Mouse (Mus musculus): ENCODE results near the gene Galnt2. TPM values are rescaled to one million over a fixed set of nuclear protein-coding genes. Genes with fewer than 3 reads are reported as not detected.
A peak's percentile ranks its signal among the peaks of the same experiment; 100 is the strongest.

Galnt2 gene
- 46.6 and 48.6 TPM in 2 replicates for polyA plus RNA-seq (2014; fragmentation: Nextera tagmentation; extraction: Ambion mirVana)

DNA sequence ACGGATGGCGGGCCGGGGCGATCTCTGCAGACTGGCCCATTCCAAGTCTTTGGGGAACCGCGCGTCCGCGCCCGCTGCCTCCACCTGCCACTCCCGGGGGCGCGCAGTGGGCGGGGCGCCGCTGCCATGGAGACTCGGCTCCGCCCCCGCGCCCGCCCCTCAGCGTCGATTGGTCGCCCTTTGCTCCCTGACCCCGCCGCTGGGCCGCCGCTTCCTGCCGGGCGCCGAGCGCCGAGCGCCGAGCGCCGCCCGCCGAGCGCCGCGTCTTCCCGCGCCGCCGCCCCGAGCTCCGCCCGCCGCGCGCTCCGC lies at the start of gene Galnt2:
Gene Galnt2 (plus strand): TSS at position 216 of the 309 bp plus-strand sequence.
- H3K27ac ChIP-seq (ENCODE audit: low read depth, low read length): peak within 1 kb of the TSS; percentile 73
- ATAC-seq (replicated peaks; ENCODE audit: low FRiP score) (peak; percentile 88), DNase-seq (ENCODE audit: low spot score) (peak; percentile 85)
- H3K4me2 ChIP-seq: peak within 1 kb of the TSS; percentile 98
- H3K9ac ChIP-seq (ENCODE audit: low read depth, low read length): peak within 1 kb of the TSS; percentile 84
- no peaks in the 10 kb centered on the region for H3K36me3 ChIP-seq (ENCODE audit: control insufficient read depth, insufficient read depth, low read length)
- peak within 1 kb of the TSS; percentile 93 for H3K4me3 ChIP-seq (ENCODE audit: low read depth, low read length)
- no peaks in the 10 kb centered on the region for H3K9me3 ChIP-seq (ENCODE audit: control insufficient read depth, low read length)
- WGBS: under 1% methylated on average over 21 of the region's 53 CpGs
- peaks cover 2% of the 10 kb centered on the region; the same call in 1 of the 2 replicates for H3K27me3 ChIP-seq (replicated peaks; ENCODE audit: control insufficient read depth, insufficient read depth, low read length)
- H3K4me1 ChIP-seq (replicated peaks; ENCODE audit: control insufficient read depth, insufficient read depth, low read length): peaks cover 12% of the 10 kb centered on the region

GRCm38 (mm10) chr8:124181751-124182150 lies 49.4 kb upstream of the Galnt2 start:
- no peaks in the 10 kb centered on the region for H3K4me1 ChIP-seq (replicated peaks; ENCODE audit: control insufficient read depth, insufficient read depth, low read length)
- H3K36me3 ChIP-seq (ENCODE audit: control insufficient read depth, insufficient read depth, low read length): no peaks in the 10 kb centered on the region
- H3K4me2 ChIP-seq: no peak overlapping the region
- ATAC-seq (replicated peaks; ENCODE audit: low FRiP score) (no peak), DNase-seq (ENCODE audit: low spot score) (no peak)
- WGBS: 77% methylated on average over 5 of the region's 5 CpGs
- no peak overlapping the region for H3K9ac ChIP-seq (ENCODE audit: low read depth, low read length)
- no peaks in the 10 kb centered on the region for H3K27me3 ChIP-seq (replicated peaks; ENCODE audit: control insufficient read depth, insufficient read depth, low read length)
- H3K9me3 ChIP-seq (ENCODE audit: control insufficient read depth, low read length): no peaks in the 10 kb centered on the region
- no peak overlapping the region for H3K27ac ChIP-seq (ENCODE audit: low read depth, low read length)
- H3K4me3 ChIP-seq (ENCODE audit: low read depth, low read length): no peak overlapping the region

GRCm38 (mm10) chr8:124182224-124182623 lies 49.0 kb upstream of the Galnt2 start:
- no peak for ATAC-seq (replicated peaks; ENCODE audit: low FRiP score)
- no peak overlapping the region for H3K9ac ChIP-seq (ENCODE audit: low read depth, low read length)

DNA sequence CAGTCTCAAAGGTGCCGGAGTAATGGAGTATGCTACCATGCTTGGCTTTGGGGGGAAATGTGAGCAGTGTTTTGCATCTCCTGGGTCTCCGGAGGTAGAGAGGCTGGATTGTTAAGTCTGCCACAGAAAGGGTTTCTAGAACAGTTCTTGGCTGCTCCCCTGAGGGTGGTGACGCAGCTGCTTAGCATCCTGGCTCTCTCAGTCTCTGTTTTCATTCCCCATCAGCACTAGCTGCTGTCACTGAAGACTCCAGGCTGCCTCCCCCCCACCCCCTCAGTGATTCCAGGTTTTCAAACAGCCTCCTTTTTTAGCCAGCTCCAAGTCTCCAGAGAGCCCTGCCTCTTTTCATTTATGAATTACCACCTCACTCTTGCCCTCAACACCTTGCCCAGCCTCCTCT lies 47.1 kb upstream of the Galnt2 start:
- H3K4me1 ChIP-seq (replicated peaks; ENCODE audit: control insufficient read depth, insufficient read depth, low read length): no peaks in the 10 kb centered on the region
- ATAC-seq (replicated peaks; ENCODE audit: low FRiP score): no peak
- WGBS: 79% methylated on average over 3 of the region's 3 CpGs

More at GRCm38 (mm10) chr8:124182224-124182623, 49.0 kb upstream of the Galnt2 start:
- no peaks in the 10 kb centered on the region for H3K9me3 ChIP-seq (ENCODE audit: control insufficient read depth, low read length)
- H3K27me3 ChIP-seq (replicated peaks; ENCODE audit: control insufficient read depth, insufficient read depth, low read length): no peaks in the 10 kb centered on the region
- H3K27ac ChIP-seq (ENCODE audit: low read depth, low read length): no peak overlapping the region
- H3K4me2 ChIP-seq: no peak overlapping the region
- 59% methylated on average over 13 of the region's 13 CpGs for WGBS
- no peaks in the 10 kb centered on the region for H3K4me1 ChIP-seq (replicated peaks; ENCODE audit: control insufficient read depth, insufficient read depth, low read length)
- no peaks in the 10 kb centered on the region for H3K36me3 ChIP-seq (ENCODE audit: control insufficient read depth, insufficient read depth, low read length)
- DNase-seq (ENCODE audit: low spot score): no peak
- no peak overlapping the region for H3K4me3 ChIP-seq (ENCODE audit: low read depth, low read length)

DNA sequence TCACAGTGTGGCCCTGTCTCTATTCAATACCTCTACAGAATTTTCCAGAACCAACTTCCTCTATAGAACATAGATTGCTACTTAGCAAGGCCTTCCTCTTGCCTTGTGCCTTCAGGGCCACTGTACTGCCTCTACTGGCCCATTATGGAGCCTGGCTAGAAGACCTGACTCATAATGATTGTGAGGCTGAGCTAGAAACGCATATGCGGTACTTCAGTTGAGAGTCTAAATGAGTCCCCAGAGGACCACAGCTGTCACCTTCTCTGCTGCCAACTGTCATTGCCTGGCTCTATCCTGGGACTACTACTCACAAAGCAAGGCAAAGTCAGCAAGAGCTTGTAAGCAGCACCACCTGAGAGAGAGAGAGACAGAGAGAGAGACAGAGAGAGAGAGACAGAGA lies 46.7 kb upstream of the Galnt2 start:
- H3K36me3 ChIP-seq (ENCODE audit: control insufficient read depth, insufficient read depth, low read length): no peaks in the 10 kb centered on the region
- 90% methylated on average over 2 of the region's 2 CpGs for WGBS
- no peak for ATAC-seq (replicated peaks; ENCODE audit: low FRiP score)
- H3K4me2 ChIP-seq: no peak overlapping the region
- no peak overlapping the region for H3K9ac ChIP-seq (ENCODE audit: low read depth, low read length)
- H3K27ac ChIP-seq (ENCODE audit: low read depth, low read length): no peak overlapping the region
- no peak overlapping the region for H3K4me3 ChIP-seq (ENCODE audit: low read depth, low read length)
- H3K27me3 ChIP-seq (replicated peaks; ENCODE audit: control insufficient read depth, insufficient read depth, low read length): no peaks in the 10 kb centered on the region
- no peak for DNase-seq (ENCODE audit: low spot score)
- H3K4me1 ChIP-seq (replicated peaks; ENCODE audit: control insufficient read depth, insufficient read depth, low read length): no peaks in the 10 kb centered on the region
- H3K9me3 ChIP-seq (ENCODE audit: control insufficient read depth, low read length): no peaks in the 10 kb centered on the region

More for the DNA sequence above, 47.1 kb upstream of the Galnt2 start:
- Histone ChIP-seq H3K9me3 (ENCODE audit: control insufficient read depth, low read length) (no peaks in the 10 kb centered on the region), H3K27me3 (replicated peaks; ENCODE audit: control insufficient read depth, insufficient read depth, low read length) (no peaks in the 10 kb centered on the region), H3K27ac (ENCODE audit: low read depth, low read length) (no peak overlapping the region), H3K4me2 (no peak overlapping the region), H3K36me3 (ENCODE audit: control insufficient read depth, insufficient read depth, low read length) (no peaks in the 10 kb centered on the region), H3K9ac (ENCODE audit: low read depth, low read length) (no peak overlapping the region), H3K4me3 (ENCODE audit: low read depth, low read length) (no peak overlapping the region)
- no peak for DNase-seq (ENCODE audit: low spot score)

DNA sequence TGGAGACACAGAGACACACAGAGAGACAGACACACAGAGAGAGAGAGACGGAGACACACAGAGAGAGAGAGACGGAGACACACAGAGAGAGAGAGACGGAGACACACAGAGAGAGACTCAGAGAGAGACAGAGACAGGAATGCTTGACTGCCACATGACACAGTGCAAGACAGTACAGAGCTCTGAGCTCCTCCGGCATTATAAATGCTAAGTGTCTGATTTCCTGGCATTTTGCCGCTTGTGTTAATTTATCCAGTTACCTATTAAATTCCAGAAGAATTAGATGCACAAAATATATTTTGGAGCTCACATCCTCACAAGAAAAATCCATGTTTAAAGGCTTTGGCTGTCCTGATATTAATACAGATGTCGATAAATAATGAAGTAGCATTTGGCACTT lies 46.1 kb upstream of the Galnt2 start:
- WGBS: 87% methylated on average over 6 of the region's 6 CpGs
- Histone ChIP-seq H3K9me3 (ENCODE audit: control insufficient read depth, low read length) (no peaks in the 10 kb centered on the region), H3K36me3 (ENCODE audit: control insufficient read depth, insufficient read depth, low read length) (no peaks in the 10 kb centered on the region), H3K27me3 (replicated peaks; ENCODE audit: control insufficient read depth, insufficient read depth, low read length) (no peaks in the 10 kb centered on the region), H3K27ac (ENCODE audit: low read depth, low read length) (no peak overlapping the region), H3K4me2 (no peak overlapping the region), H3K4me1 (replicated peaks; ENCODE audit: control insufficient read depth, insufficient read depth, low read length) (no peaks in the 10 kb centered on the region), H3K9ac (ENCODE audit: low read depth, low read length) (no peak overlapping the region), H3K4me3 (ENCODE audit: low read depth, low read length) (no peak overlapping the region)
- ATAC-seq (replicated peaks; ENCODE audit: low FRiP score): no peak
- no peak for DNase-seq (ENCODE audit: low spot score)

- no peak overlapping the region for H3K9ac ChIP-seq (ENCODE audit: low read depth, low read length)
- H3K36me3 ChIP-seq (ENCODE audit: control insufficient read depth, insufficient read depth, low read length): no peaks in the 10 kb centered on the region
- no peak overlapping the region for H3K4me2 ChIP-seq
- 73% methylated on average over 7 of the region's 7 CpGs for WGBS
- H3K27ac ChIP-seq (ENCODE audit: low read depth, low read length): no peak overlapping the region
- no peaks in the 10 kb centered on the region for H3K27me3 ChIP-seq (replicated peaks; ENCODE audit: control insufficient read depth, insufficient read depth, low read length)
- no peak for ATAC-seq (replicated peaks; ENCODE audit: low FRiP score)
- DNase-seq (ENCODE audit: low spot score): no peak
- H3K4me3 ChIP-seq (ENCODE audit: low read depth, low read length): no peak overlapping the region
- H3K9me3 ChIP-seq (ENCODE audit: control insufficient read depth, low read length): no peaks in the 10 kb centered on the region
- H3K4me1 ChIP-seq (replicated peaks; ENCODE audit: control insufficient read depth, insufficient read depth, low read length): no peaks in the 10 kb centered on the region
Observed at GRCm38 (mm10) chr8:124190388-124190787, 40.8 kb upstream of the Galnt2 start.

- no peaks in the 10 kb centered on the region for H3K36me3 ChIP-seq (ENCODE audit: control insufficient read depth, insufficient read depth, low read length)
- H3K4me1 ChIP-seq (replicated peaks; ENCODE audit: control insufficient read depth, insufficient read depth, low read length): no peaks in the 10 kb centered on the region
- no peak overlapping the region for H3K27ac ChIP-seq (ENCODE audit: low read depth, low read length)
- no peak overlapping the region for H3K4me2 ChIP-seq
- no peaks in the 10 kb centered on the region for H3K9me3 ChIP-seq (ENCODE audit: control insufficient read depth, low read length)
- no peak overlapping the region for H3K9ac ChIP-seq (ENCODE audit: low read depth, low read length)
- ATAC-seq (replicated peaks; ENCODE audit: low FRiP score): no peak
- no peak overlapping the region for H3K4me3 ChIP-seq (ENCODE audit: low read depth, low read length)
- H3K27me3 ChIP-seq (replicated peaks; ENCODE audit: control insufficient read depth, insufficient read depth, low read length): no peaks in the 10 kb centered on the region
- no peak for DNase-seq (ENCODE audit: low spot score)
- 77% methylated on average over 4 of the region's 4 CpGs for WGBS
Observed at GRCm38 (mm10) chr8:124192242-124192641, 38.9 kb upstream of the Galnt2 start.

DNA sequence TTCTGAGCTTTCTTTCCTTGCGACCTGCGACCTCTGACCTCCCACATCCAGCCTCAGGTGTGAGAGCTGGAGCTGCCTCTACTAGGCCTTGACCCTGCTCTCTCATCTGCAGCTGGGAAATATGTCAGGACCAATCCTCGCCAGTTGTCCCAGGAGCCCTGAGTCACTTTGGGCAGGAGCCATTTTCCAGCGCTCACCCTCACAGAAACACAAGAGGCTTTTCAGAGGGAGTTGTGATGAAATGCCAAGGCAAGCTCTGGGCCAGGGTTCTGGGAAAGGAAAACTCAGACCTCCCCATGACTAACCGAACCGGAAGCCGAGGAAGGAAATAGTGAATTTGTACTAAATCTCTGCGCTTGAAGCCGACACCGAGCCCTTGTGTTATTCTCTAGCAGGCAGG lies 38.2 kb upstream of the Galnt2 start:
- Histone ChIP-seq H3K36me3 (ENCODE audit: control insufficient read depth, insufficient read depth, low read length) (no peaks in the 10 kb centered on the region), H3K4me1 (replicated peaks; ENCODE audit: control insufficient read depth, insufficient read depth, low read length) (no peaks in the 10 kb centered on the region), H3K27ac (ENCODE audit: low read depth, low read length) (no peak overlapping the region), H3K4me2 (no peak overlapping the region), H3K9me3 (ENCODE audit: control insufficient read depth, low read length) (no peaks in the 10 kb centered on the region), H3K27me3 (replicated peaks; ENCODE audit: control insufficient read depth, insufficient read depth, low read length) (no peaks in the 10 kb centered on the region), H3K9ac (ENCODE audit: low read depth, low read length) (no peak overlapping the region), H3K4me3 (ENCODE audit: low read depth, low read length) (no peak overlapping the region)
- ATAC-seq (replicated peaks; ENCODE audit: low FRiP score) (no peak), DNase-seq (ENCODE audit: low spot score) (no peak)
- WGBS: 84% methylated on average over 10 of the region's 10 CpGs

Data from liver, embryonic 11.5 days (tissue).